12 mouse cellular contexts compared by ENCODE assay signal in the genomic region with DNA sequence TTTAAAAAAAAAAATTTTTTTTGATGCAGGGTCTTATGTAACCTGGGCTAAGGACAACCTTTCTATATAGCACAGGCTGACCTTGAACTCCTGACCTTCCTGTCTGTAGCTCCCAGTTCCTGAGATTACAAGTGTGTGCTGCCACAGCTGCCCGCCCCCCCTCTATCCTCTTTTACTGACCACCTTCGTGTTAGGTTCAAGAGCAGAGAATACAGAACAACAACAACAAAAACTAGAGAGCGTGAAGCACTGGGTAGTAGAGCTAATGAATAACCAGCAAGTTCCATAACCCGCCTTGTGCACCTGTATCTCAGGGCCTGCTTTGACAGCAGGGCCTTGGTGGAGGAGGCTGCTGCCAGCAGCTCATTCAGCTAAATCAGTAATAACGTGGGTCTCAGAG. TPM values are rescaled to one million over a fixed set of nuclear protein-coding genes. Genes with fewer than 3 reads are reported as not detected.
DNase-seq lines count a peak whose midpoint lies in the region; ATAC-seq and TF ChIP-seq lines count a peak whose summit lies in the region.
"Had no signal": no experiment of that assay in that cellular context is flagged by ENCODE, and none has a peak within 500 bp of the region (broad histone marks: within the 10 kb centered on the region; RNA-seq: fewer than 3 reads in every experiment).

No protein-coding gene starts in this region.

- H3K4me2 ChIP-seq in forebrain, embryonic 11.5 days (ENCODE audit: low read depth, low read length, severe bottlenecking) = no peak overlapping the region
- H3K4me2 ChIP-seq: forebrain, embryonic 13.5 days had no signal

- no peak for TF ChIP-seq POLR2A in small intestine, adult 2 months (IDR thresholded peaks at IDR 0.05; ENCODE audit: low read depth, low read length)

- peak; percentile 85 for DNase-seq in A20 (ENCODE audit: low read depth, low spot score)
- DNase-seq in kidney, postnatal 10 days = peak; percentile 65
- no peak for DNase-seq in forebrain, embryonic 11.5 days (ENCODE audit: low spot score)
- DNase-seq in cerebellum, adult 18-20 months = no peak
- DNase-seq in left cerebral cortex, postnatal 36 days (ENCODE audit: low spot score in 2 of 2) = no peak
- DNase-seq: cerebellum, postnatal 36 days; heart, postnatal 36 days; right cerebral cortex, postnatal 25 days had no signal

- H3K36me3 ChIP-seq in small intestine, adult 2 months (ENCODE audit: control insufficient read depth, insufficient read depth, low read length) = no peaks in the 10 kb centered on the region
- H3K36me3 ChIP-seq in forebrain, embryonic 11.5 days (ENCODE audit: control insufficient read depth, insufficient read depth, low read length) = no peaks in the 10 kb centered on the region

- 35% methylated on average over 5 of the region's 5 CpGs for WGBS in small intestine, adult 2 months
- WGBS in forebrain, embryonic 11.5 days = 82% methylated on average over 5 of the region's 5 CpGs

- H3K4me3 ChIP-seq in small intestine, adult 2 months (ENCODE audit: low read depth, low read length) = no peak overlapping the region
- H3K4me3 ChIP-seq in forebrain, embryonic 11.5 days (ENCODE audit: low read depth, low read length) = no peak overlapping the region
- H3K4me3 ChIP-seq: forebrain, embryonic 13.5 days had no signal

- 0 out of 2 replicates have a peak overlapping the region, but pooled peaks have one; percentile 13 for H3K27ac ChIP-seq in small intestine, adult 2 months (ENCODE audit: insufficient read depth, low read depth, low read length)
- H3K27ac ChIP-seq in forebrain, embryonic 11.5 days (ENCODE audit: low read depth, low read length) = no peak overlapping the region
- H3K27ac ChIP-seq: forebrain, embryonic 13.5 days; macrophage had no signal

- H3K9ac ChIP-seq in forebrain, embryonic 11.5 days (ENCODE audit: low read length) = no peak overlapping the region
- H3K9ac ChIP-seq: forebrain, embryonic 13.5 days had no signal

- H3K4me1 ChIP-seq in small intestine, adult 2 months (ENCODE audit: control insufficient read depth, insufficient read depth, insufficient read length, low read length) = peaks cover 12% of the 10 kb centered on the region; the same call in 1 of the 2 replicates
- H3K4me1 ChIP-seq in forebrain, embryonic 11.5 days (replicated peaks; ENCODE audit: control insufficient read depth, insufficient read depth, low read length) = no peaks in the 10 kb centered on the region
- H3K4me1 ChIP-seq: forebrain, embryonic 13.5 days had no signal

- H3K27me3 ChIP-seq in small intestine, adult 2 months (ENCODE audit: control insufficient read depth, insufficient read depth, low read length) = no peaks in the 10 kb centered on the region
- no peaks in the 10 kb centered on the region for H3K27me3 ChIP-seq in forebrain, embryonic 11.5 days (ENCODE audit: control insufficient read depth, insufficient read depth, low read length)
- H3K27me3 ChIP-seq: forebrain, embryonic 13.5 days had no signal

- peak; percentile 3 for ATAC-seq in inflammation-experienced regulatory T-cells, adult 6 months
- ATAC-seq in forebrain, embryonic 11.5 days (replicated peaks; ENCODE audit: low FRiP score) = no peak
- ATAC-seq: forebrain, embryonic 13.5 days had no signal

- intact Hi-C loops in left cerebral cortex, postnatal 36 days (cut with DNase I) = no loop called here

- H3K9me3 ChIP-seq in forebrain, embryonic 11.5 days (ENCODE audit: control insufficient read depth, low read length) = no peaks in the 10 kb centered on the region
- H3K9me3 ChIP-seq: forebrain, embryonic 13.5 days had no signal

- no peak for TF ChIP-seq CTCF in small intestine, adult 2 months (IDR thresholded peaks at IDR 0.05; ENCODE audit: extremely low read depth, insufficient read length, insufficient replicate concordance, low read depth, low read length)

RNA-seq across cellular contexts. Expression of a gene that starts 43.2 kb away (rescaled TPM):
- 10 to 100 TPM; 33.7 to 66.6 (median 43.3) TPM for polyA plus RNA-seq in inflammation-experienced regulatory T-cells, adult 6 months (2017; shearing (Covaris generic))
- 18.5 and 46.6 TPM in 2 replicates for polyA plus RNA-seq in small intestine, adult 2 months (2012; rRNA removed)
- polyA plus RNA-seq in forebrain, embryonic 11.5 days (2014; fragmentation: Nextera tagmentation; extraction: Ambion mirVana) = 19.4 and 21.9 TPM in 2 replicates
- 10 to 100 TPM; 89.0 to 95.7 TPM for total RNA-seq in left cerebral cortex, postnatal 36 days (2021)

Comparison
In these comparisons a context has a peak if more than half of its experiments do, and no peak if none do; other contexts are left out.
1. DNase-seq: peak in A20 (single experiment) and kidney, postnatal 10 days (single experiment); none in forebrain, embryonic 11.5 days (single experiment), cerebellum, adult 18-20 months (0 of 2) and left cerebral cortex, postnatal 36 days (0 of 2).